Mouse (Mus musculus): ENCODE data around the gene Adamts12. TPM values are rescaled to one million over a fixed set of nuclear protein-coding genes. Genes with fewer than 3 reads are reported as not detected.

The Adamts12 gene
- polyA plus RNA-seq, 1 experiment, result 0.80 TPM

GRCm38 (mm10) chr15:11082961-11083569 is 18.5 kb downstream of the Adamts12 start:
- DNase-seq, result no peak
- Histone ChIP-seq H3K4me1 (ENCODE audit: control insufficient read depth, insufficient read depth, low read length) (no peaks in the 10 kb centered on the region), H3K27ac (ENCODE audit: insufficient read depth, low read depth, low read length) (no peak overlapping the region), H3K4me3 (ENCODE audit: insufficient read depth, low read depth, low read length) (no peak overlapping the region), H3K27me3 (replicated peaks; ENCODE audit: control insufficient read depth, insufficient read depth, low read length) (no peaks in the 10 kb centered on the region), H3K36me3 (ENCODE audit: control insufficient read depth, insufficient read depth, low read length) (no peaks in the 10 kb centered on the region)
- TF ChIP-seq POLR2A (IDR thresholded peaks at IDR 0.05; ENCODE audit: low read depth, low read length) (no peak), CTCF (conservative IDR thresholded peaks at IDR 0.05; ENCODE audit: insufficient read depth, insufficient read length, low read depth, low read length) (no peak)
- 48% methylated on average over 8 of the region's 8 CpGs for WGBS

GRCm38 (mm10) chr15:11083678-11084077 is 19.1 kb downstream of the Adamts12 start:
- Histone ChIP-seq H3K27me3 (replicated peaks; ENCODE audit: control insufficient read depth, insufficient read depth, low read length) (no peaks in the 10 kb centered on the region), H3K4me3 (ENCODE audit: insufficient read depth, low read depth, low read length) (no peak overlapping the region), H3K27ac (ENCODE audit: insufficient read depth, low read depth, low read length) (no peak overlapping the region), H3K4me1 (ENCODE audit: control insufficient read depth, insufficient read depth, low read length) (no peaks in the 10 kb centered on the region), H3K36me3 (ENCODE audit: control insufficient read depth, insufficient read depth, low read length) (no peaks in the 10 kb centered on the region)
- WGBS, result 90% methylated on average over 3 of the region's 3 CpGs
- no peak for DNase-seq
- no peak for TF ChIP-seq POLR2A (IDR thresholded peaks at IDR 0.05; ENCODE audit: low read depth, low read length)
- no peak for TF ChIP-seq CTCF (conservative IDR thresholded peaks at IDR 0.05; ENCODE audit: insufficient read depth, insufficient read length, low read depth, low read length)

DNA sequence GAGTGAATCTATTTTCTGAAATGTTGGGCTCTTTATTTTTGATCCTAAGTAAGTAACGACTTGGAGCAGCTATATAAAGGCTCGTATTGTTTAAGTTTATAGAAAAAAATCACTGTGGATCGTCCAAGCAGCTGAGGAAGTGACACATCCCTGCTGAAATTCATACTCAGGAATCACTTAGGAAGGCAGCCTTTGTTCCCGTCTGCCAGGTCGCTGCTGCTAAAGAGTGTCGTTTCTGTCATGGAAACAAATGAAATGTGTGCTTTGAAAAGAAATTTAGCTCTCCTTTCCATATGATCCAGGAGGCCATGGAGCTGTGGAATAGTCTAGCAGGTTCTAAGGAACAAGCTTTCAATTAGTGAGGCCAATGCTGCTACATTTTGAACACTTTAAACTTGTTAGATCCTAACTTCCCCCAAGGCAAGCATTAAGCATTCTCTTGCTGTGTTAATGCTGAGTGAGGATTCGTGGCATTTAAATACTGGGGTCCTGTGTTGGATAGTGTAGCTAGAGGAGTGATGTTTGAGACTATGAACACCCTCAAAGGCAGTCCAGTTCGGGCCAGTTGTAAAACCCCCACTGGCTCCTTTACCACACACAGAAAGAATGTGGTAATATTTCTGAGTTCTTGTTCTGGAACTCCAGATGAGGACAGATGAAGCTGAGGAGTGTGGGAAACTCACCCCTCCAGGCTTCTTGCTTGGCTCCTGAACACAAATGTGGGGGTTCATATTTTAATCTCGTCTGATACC is 19.8 kb downstream of the Adamts12 start:
- no peaks in the 10 kb centered on the region for H3K36me3 ChIP-seq (ENCODE audit: control insufficient read depth, insufficient read depth, low read length)
- WGBS, result 33% methylated on average over 9 of the region's 9 CpGs
- H3K27me3 ChIP-seq (replicated peaks; ENCODE audit: control insufficient read depth, insufficient read depth, low read length), result no peaks in the 10 kb centered on the region
- no peaks in the 10 kb centered on the region for H3K4me1 ChIP-seq (ENCODE audit: control insufficient read depth, insufficient read depth, low read length)
- H3K27ac ChIP-seq (ENCODE audit: insufficient read depth, low read depth, low read length), result no peak overlapping the region
- DNase-seq, result no peak
- H3K4me3 ChIP-seq (ENCODE audit: insufficient read depth, low read depth, low read length), result no peak overlapping the region
- TF ChIP-seq POLR2A (IDR thresholded peaks at IDR 0.05; ENCODE audit: low read depth, low read length), result no peak
- no peak for TF ChIP-seq CTCF (conservative IDR thresholded peaks at IDR 0.05; ENCODE audit: insufficient read depth, insufficient read length, low read depth, low read length)

GRCm38 (mm10) chr15:11084993-11085365 is 20.4 kb downstream of the Adamts12 start:
- 43% methylated on average over 1 of the region's 1 CpGs for WGBS
- TF ChIP-seq CTCF (conservative IDR thresholded peaks at IDR 0.05; ENCODE audit: insufficient read depth, insufficient read length, low read depth, low read length), result no peak
- TF ChIP-seq POLR2A (IDR thresholded peaks at IDR 0.05; ENCODE audit: low read depth, low read length), result no peak

GRCm38 (mm10) chr15:11089494-11089893 is 24.9 kb downstream of the Adamts12 start:
- DNase-seq, result no peak
- TF ChIP-seq CTCF (conservative IDR thresholded peaks at IDR 0.05; ENCODE audit: insufficient read depth, insufficient read length, low read depth, low read length) (no peak), POLR2A (IDR thresholded peaks at IDR 0.05; ENCODE audit: low read depth, low read length) (no peak)
- no peak overlapping the region for H3K4me3 ChIP-seq (ENCODE audit: insufficient read depth, low read depth, low read length)
- no peaks in the 10 kb centered on the region for H3K27me3 ChIP-seq (replicated peaks; ENCODE audit: control insufficient read depth, insufficient read depth, low read length)
- no peaks in the 10 kb centered on the region for H3K4me1 ChIP-seq (ENCODE audit: control insufficient read depth, insufficient read depth, low read length)
- WGBS, result 80% methylated on average over 3 of the region's 3 CpGs
- H3K36me3 ChIP-seq (ENCODE audit: control insufficient read depth, insufficient read depth, low read length), result no peaks in the 10 kb centered on the region
- H3K27ac ChIP-seq (ENCODE audit: insufficient read depth, low read depth, low read length), result no peak overlapping the region

More at GRCm38 (mm10) chr15:11084993-11085365, 20.4 kb downstream of the Adamts12 start:
- no peak for DNase-seq
- H3K4me1 ChIP-seq (ENCODE audit: control insufficient read depth, insufficient read depth, low read length), result no peaks in the 10 kb centered on the region
- no peak overlapping the region for H3K27ac ChIP-seq (ENCODE audit: insufficient read depth, low read depth, low read length)
- no peaks in the 10 kb centered on the region for H3K36me3 ChIP-seq (ENCODE audit: control insufficient read depth, insufficient read depth, low read length)
- no peak overlapping the region for H3K4me3 ChIP-seq (ENCODE audit: insufficient read depth, low read depth, low read length)
- no peaks in the 10 kb centered on the region for H3K27me3 ChIP-seq (replicated peaks; ENCODE audit: control insufficient read depth, insufficient read depth, low read length)

- H3K27ac ChIP-seq (ENCODE audit: insufficient read depth, low read depth, low read length), result no peak overlapping the region
- H3K36me3 ChIP-seq (ENCODE audit: control insufficient read depth, insufficient read depth, low read length), result no peaks in the 10 kb centered on the region
- DNase-seq, result no peak
- no peak for TF ChIP-seq POLR2A (IDR thresholded peaks at IDR 0.05; ENCODE audit: low read depth, low read length)
- TF ChIP-seq CTCF (conservative IDR thresholded peaks at IDR 0.05; ENCODE audit: insufficient read depth, insufficient read length, low read depth, low read length), result no peak
- H3K4me1 ChIP-seq (ENCODE audit: control insufficient read depth, insufficient read depth, low read length), result no peaks in the 10 kb centered on the region
- no peaks in the 10 kb centered on the region for H3K27me3 ChIP-seq (replicated peaks; ENCODE audit: control insufficient read depth, insufficient read depth, low read length)
- no peak overlapping the region for H3K4me3 ChIP-seq (ENCODE audit: insufficient read depth, low read depth, low read length)
- 53% methylated on average over 3 of the region's 3 CpGs for WGBS
Observed at GRCm38 (mm10) chr15:11095566-11095965, 31.0 kb downstream of the Adamts12 start.

- Histone ChIP-seq H3K27me3 (replicated peaks; ENCODE audit: control insufficient read depth, insufficient read depth, low read length) (no peaks in the 10 kb centered on the region; the same call in 1 of the 2 replicates), H3K36me3 (ENCODE audit: control insufficient read depth, insufficient read depth, low read length) (no peaks in the 10 kb centered on the region), H3K4me3 (ENCODE audit: insufficient read depth, low read depth, low read length) (no peak overlapping the region), H3K4me1 (ENCODE audit: control insufficient read depth, insufficient read depth, low read length) (no peaks in the 10 kb centered on the region), H3K27ac (ENCODE audit: insufficient read depth, low read depth, low read length) (no peak overlapping the region)
- DNase-seq, result no peak
- 43% methylated on average over 4 of the region's 4 CpGs for WGBS
- TF ChIP-seq POLR2A (IDR thresholded peaks at IDR 0.05; ENCODE audit: low read depth, low read length), result no peak
- no peak for TF ChIP-seq CTCF (conservative IDR thresholded peaks at IDR 0.05; ENCODE audit: insufficient read depth, insufficient read length, low read depth, low read length)
Observed at GRCm38 (mm10) chr15:11097967-11098702, 33.5 kb downstream of the Adamts12 start.
